Mouse (Mus musculus) embryo, embryonic 10 days (tissue): ENCODE measurements at regions not wholly inside any gene's neighbourhood (a gene's known extent, or its start where the extent isn't known, plus 50 kb on each side); places are given as distances from the start of the nearest gene placed in this dataset.

ENCODE experiments used
- DNase-seq: peaks from one replicate; pipeline ENCODE4 v3.0.0-alpha.2; 2015; ENCODE audit warnings: low spot score

- no peak for DNase-seq
These were observed 68.5 kb downstream of the 4921530L21Rik start for GRCm38 (mm10) chr14:95949512-95949911.

DNA sequence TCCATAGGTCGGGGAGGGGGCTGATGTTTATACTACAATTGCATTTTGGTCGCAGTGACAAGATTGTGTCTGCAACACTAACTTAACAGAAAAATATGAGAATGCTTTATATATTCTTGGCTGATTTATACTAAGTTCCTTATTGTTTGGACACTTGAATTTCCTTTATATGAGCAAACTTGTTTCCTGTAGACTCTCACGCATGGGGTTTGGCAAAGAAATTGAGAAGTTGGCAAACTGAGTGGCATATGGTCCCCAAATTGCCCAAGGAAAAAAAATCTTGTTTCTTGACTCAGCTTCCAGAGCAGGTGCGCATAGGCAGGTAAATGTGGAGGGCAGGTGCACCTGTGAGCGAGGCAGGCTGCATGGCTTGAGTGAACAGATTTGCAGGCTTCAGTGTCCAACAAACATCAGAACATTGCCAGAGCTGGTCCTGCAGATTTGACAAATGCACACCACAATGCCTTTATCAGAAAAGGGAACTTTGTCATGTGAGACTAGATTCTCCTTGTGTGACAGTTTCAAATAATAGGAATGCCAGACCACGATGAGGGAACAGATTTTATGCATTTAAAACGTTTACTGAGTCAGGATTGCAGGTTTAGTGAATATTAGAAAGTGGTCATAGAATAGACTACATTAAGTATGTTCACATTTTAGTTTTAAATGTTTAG is 75.1 kb downstream of the 4921530L21Rik start:
- DNase-seq: no peak

GRCm38 (mm10) chr14:95984021-95984420 is 103.0 kb downstream of the 4921530L21Rik start:
- peak; percentile 15 for DNase-seq

- DNase-seq: no peak
These were observed 117.3 kb downstream of the 4921530L21Rik start for GRCm38 (mm10) chr14:95998356-95998755.

DNA sequence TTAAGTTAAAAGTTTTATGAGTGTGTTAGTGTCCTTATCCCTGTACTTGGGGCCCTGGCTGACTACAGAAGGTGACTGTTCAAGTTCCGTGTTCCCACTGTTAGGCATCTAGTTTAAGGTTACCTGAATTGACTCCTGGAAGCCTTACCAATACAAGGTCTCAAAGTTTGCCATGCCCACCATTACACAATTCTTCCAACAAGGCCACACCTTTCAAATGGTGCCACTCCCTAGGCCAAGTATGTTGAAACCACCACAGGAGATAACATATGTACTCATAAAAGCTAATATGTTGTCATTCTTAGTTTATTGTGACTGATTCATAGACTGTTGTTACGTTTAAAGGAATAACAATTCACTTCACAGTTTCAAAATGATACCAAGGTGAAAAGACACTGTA is 140.6 kb downstream of the 4921530L21Rik start:
- DNase-seq: no peak
